Mouse (Mus musculus) c-Kit-positive CD71-positive TER-119-negative erythroid progenitor cells, embryonic 14.5 days (primary cell): ENCODE data around the gene Gpr89.
A peak's percentile ranks its signal among the peaks of the same experiment; 100 is the strongest.

Experiments used
- DNase-seq: peaks from one replicate; pipeline ENCODE4 v3.0.0-alpha.2; 2013; ENCODE audit warnings: low read depth

Gpr89 gene

DNA sequence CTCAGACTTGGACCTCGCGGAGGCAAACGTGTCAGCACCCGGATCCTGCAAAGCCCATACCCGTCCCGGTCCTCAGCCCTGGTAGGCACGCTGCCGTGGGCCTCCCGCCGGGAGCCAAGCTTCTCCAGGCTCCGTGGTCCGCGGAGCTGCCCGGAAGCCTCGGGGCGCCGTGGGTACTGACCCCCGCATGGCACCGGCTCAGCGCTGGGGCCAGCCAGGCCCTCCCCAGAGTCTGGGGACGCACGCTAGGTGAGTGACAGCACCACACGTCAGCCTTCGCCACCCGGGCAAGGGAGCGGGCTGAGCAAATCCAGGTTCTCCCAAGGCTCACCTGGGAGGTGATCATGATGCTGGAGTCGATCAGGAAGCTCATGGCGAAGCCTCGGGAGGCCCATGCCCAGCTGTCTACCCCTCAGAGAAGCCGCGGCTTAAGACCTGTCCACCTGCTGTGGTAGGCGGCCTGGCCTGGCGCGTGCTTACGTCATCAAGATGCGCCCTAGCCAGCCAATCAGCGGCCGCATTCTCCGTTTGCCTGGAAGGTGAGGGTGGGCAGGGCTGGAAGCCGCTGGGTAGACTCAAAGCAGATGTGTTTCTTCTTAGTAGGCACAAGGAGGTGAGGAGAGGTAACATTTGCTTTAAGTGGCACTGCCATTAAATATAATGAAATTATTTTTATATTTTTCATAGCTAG is at the start of gene Gpr89:
TSS of gene Gpr89 (minus strand) at position 496 of the 691 bp plus-strand sequence.
- DNase-seq: peak; percentile 91

DNA sequence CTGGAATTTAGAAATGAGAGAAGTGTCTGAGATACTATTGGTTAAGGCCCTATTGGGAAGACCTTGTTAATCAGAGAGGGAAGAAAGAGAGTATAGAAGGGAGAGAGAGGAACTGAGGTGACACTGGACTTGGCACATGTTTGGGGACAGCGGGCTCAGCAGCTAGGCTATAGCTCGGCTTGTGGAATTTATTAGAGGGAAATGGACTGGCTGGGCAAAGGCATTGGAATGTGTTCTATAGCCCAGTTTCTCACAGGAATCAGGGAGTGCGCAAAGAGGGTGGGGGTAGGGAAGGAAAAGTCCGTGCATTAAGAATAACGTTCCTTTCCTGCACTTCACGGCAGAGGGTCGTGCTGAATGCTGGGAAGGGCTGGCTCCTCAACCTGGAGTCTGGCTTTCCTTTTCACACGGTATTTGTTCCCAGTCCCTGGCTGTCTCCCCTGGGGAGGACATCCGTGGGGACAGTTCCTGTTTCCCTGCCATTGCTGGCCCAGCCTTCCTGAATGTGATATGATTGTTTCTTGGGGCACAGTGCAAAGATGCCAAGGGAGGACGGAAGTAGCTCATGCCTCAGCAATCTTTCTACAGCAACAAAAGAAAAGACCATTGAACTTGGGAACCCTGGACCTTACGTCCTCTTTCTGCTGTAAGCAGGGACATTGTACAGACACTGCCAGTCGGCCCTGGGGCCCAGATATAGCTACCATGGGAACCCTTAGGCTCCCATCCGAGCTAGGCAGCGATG is 48.5 kb upstream of the Gpr89 start:
- DNase-seq: no peak

DNA sequence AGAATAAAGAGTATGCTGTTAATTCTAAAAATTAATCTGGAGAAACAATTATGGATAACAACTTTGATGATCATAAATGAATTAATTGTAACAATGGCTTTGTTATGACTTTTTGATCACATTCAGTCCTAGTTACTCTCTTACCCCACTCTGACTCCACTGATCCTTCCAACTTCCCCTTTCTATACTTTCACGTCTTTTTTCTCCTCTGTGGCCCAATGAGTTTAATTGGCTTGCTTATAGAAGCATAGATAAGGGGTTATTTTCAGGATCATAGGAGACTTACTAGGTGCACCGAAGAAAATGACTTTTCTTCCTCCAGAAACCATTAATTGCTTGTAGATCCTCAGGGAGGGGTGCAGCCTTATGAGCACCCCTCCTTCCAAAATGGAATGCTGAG is 37.6 kb upstream of the Gpr89 start:
- DNase-seq: no peak

DNA sequence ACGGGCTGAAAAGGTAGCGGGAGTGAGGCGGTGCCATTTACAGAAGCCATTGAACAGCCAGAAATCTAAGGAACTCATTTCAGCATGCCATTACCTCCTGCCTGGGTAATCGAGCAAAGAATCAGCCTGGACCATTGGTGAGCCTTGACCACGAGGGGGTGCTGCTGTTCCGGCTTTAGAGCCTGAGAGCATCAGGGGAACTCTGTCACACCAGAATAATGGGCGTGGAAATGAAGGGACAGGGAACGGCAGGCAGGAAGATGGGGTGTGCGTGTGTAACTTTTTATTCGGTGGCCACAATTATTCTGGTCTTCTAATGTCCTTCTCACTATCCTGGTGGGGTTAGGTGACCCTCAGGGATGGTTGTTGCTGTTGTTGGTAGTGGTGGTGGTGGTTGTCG is 33.6 kb upstream of the Gpr89 start:
- DNase-seq: peak; percentile 52

DNA sequence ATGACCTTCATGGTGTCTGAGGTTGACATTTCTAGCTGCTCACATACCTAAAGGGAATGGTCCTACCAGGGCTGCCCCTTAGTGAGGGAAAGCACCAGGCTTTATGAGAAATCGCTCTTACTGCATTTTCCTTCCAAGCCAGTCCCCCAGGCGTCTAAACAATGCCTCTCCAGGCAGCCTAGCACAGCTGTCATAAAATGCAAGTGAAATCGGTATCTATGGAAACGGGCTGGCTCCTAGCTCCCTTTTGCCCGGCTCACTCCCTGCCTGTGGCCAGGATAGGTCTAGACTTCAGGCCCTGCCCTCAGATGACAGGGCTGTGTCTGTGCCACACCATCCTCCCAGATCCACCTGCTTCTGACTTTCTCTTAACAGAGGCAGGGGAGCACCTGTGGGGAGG is 32.5 kb upstream of the Gpr89 start:
- DNase-seq: no peak

DNA sequence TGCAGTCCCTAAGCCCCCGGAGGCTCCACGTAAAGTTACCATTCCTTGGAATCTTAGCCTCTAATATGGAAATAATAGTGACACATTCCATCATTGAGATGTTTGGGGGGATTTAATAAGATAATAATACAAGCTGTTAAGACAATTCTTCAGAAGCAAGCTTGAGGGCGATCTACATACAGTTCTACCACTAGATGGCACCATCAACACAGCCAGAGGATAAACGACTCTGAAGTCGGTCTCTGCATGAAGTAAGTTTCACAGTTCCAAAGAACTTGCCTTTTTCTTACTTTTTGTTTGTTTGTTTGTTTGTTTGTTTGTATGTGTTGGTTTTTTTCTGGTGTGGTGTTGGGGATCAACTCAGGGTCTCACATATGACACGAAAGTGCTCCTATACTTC is 31.1 kb upstream of the Gpr89 start:
- DNase-seq: peak; percentile 32

DNA sequence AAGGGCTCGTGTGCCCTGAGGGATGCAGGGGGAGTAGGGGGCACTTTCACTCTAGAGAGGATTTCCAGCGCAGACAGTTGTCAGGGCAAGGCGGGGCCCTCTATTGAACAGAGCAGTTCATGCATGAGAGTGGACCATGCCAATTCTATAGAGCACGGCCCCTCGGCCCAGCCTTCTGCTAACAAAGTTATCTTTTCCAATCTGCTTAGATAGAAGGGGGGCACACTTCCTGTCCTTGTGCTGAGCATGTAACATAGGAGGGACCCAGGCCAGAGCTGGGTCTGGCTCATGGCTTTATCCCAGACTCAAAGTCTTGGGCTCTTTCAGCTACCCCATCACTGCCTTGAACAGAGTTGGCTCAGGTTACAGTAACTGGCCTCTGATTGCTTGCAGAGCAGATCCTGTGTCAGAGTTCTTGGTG is 26.1 kb upstream of the Gpr89 start:
- no peak for DNase-seq

DNA sequence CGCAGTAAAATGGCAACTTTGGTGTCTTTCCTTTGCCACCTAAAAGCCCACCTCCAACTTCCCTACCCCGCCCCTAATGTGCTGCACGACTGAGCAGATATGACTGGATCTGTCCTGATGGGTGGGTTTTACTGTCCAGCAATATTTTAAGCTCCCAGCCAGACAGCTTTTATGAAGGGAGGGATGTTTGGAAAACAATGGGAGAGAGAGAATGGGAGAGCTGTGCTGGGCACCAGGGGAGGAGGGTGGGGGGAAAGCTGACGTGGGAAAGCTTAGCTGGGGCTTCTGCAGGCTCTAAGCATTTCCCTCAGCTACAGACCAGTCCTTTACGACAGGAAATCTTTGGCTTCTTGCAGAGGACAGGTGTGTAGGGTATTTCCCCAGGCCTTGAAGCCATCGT is 20.8 kb upstream of the Gpr89 start, which contains the start of gene Gja8:
TSS of gene Gja8 (minus strand) at position 101 of the 400 bp plus-strand sequence.
- no peak for DNase-seq

DNA sequence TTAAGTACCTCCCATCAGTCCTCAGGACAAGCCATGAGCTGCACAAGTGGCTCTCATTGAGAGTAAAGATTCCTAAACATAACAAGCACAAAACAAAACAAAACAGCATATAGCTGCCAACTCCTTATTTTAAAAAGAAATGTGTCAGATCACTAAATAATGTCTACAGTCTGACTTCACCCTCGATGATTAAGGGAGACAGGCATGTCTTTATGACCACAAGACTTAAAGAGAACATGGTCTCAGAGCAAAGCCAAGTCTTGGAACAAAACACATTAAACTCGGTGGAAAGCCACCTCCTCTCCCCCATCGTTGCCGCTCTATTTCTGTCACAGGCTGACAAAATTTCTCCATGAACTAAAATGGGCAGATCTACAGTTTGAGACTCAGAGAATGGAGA is 19.5 kb upstream of the Gpr89 start:
- DNase-seq: no peak

DNA sequence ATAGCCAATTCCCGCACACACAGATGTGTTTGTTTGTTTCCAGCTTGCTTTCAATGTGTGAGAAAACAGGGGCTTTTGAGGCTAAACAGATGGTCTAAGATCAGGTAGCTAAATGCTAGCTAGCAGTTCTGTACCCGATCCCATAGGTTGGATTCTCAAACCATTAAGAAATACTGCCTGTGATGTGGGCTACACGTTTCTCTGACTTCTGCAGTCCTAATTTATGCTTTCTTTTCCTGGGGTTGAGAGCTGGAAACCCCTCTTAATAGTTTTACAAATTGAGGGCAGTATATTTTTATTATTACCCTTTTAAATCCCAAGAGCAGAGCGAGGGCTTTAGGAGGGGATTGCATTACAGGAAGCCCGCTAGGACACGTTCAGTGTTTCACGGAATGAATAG is 15.8 kb upstream of the Gpr89 start:
- DNase-seq: no peak

DNA sequence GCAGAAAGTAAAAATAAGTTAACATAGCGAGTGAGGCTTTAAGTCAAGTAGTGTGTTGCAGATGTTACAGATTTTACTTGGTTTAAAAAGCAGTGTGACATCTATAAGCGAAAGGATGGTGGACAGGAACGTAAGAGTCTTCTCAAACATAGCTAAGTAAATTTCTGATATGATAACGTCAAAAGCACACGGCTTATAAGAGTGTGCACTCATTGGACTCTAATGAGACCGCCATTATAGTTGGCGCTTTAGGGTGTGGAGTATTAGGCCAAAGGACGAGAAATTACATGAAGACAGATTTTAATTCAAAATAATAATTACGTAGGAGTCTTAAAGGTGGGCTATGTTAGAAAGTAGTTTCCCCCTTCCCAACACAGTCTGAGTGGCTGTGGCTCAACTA is 446 bp upstream of the Gpr89 start:
- DNase-seq: no peak

DNA sequence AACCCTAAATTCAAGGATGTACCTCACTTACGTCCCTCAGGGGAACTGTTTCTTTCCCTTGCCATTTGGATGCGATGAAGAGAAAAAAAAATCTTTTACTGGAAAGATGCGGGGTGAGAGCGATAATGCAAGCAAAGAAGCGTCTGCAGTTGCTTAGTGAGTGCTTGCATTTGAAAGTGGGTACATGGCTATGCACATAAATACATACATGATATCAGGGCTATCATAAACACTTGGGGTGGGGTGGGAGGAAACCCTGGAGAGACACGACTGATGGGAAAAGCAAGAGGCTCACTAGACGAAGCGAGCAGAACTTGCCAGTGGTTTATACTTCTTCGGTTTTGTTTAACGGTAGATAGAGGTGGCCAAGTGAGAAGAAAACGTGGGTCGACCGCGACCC is 753 bp downstream of the Gpr89 start, which contains the start of gene Gja5:
TSS of gene Gja5 (plus strand) at position 301 of the 400 bp plus-strand sequence.
- peak; percentile 19 for DNase-seq

DNA sequence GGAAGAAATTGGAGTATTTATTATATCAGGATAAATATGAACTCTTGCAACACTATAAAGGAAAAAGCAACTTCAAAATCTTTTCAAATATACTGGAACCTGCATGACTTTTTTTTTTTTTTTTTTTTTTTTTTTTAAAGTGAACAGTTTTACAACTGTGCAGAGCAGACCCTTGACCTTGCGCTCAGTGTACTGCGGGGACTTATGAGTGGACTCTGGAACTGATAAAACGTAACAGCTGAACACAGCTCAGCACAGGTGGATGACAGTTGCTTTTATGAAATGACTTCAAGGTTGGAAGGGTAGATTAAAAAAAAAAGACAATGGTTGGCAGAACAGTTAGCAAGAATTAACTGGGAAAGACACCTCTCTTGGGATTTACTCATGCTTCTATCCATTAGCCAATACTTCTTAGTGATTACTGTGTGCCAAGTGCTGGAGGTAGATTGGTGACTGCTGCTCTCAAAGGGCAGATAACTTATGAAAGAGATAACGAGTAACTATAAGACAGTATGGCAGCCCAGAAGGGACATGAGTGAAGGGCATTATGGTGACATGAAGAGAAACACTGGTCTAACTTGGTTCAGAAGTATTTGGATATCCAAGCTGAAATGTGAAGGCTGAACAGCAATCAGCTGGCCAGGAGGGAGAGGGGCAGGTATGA is 2.7 kb downstream of the Gpr89 start:
- peak; percentile 11 for DNase-seq

DNA sequence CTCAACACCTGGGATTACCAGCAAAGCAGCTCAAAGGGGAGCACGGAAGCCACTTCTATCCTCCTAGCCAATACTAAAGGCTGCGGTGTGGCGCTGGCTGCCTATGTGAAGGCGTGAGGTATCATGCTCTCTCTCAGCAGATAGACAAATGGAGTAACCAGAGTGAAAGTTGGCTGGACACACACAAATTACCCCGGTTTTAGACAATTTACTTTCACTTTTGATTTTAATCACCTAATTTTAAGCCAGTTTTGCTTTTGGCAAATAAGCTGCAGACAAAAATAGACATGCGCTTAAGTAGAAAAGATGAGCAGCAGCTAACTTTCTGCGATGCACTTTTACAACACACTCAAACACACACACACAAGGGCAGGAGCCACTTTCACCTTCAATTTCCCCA is 21.5 kb downstream of the Gpr89 start:
- DNase-seq: no peak

DNA sequence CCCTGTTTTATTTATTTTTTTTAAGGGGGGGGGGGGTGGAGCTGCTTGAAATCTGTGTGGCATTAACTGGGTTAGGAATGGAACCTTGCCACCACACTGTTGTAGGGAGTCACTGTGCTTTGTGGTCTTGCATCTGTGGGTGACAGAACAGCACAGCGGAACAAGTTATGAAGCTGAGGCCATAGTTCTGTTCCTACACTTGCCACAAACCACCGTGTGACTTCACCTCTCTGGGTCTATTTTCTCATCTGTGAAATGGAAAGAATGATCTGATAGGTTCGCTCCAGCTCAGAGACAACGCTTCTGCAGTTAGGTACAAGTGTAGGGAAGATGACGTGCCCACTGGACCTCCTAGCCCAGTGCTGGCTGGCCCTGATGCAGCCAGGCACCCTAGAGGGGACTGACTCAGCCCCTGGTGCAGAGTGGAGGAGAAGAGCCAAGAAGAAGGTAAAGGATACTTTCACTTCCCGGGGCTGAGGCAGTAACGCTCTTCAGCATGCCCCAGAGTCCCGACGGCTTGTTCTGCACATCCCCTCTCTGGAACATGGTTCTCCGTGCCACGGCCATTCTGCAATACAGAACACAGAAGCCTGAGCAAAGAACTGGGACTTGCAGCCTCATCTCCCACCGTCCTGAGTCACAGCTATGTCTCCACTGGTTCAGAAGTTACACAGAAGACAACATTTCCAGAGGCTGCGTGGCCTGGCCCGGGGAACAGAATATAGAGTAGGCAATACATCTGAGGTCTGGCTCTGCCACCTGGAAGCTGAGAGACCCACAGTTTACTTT is 22.9 kb downstream of the Gpr89 start:
- DNase-seq: no peak

DNA sequence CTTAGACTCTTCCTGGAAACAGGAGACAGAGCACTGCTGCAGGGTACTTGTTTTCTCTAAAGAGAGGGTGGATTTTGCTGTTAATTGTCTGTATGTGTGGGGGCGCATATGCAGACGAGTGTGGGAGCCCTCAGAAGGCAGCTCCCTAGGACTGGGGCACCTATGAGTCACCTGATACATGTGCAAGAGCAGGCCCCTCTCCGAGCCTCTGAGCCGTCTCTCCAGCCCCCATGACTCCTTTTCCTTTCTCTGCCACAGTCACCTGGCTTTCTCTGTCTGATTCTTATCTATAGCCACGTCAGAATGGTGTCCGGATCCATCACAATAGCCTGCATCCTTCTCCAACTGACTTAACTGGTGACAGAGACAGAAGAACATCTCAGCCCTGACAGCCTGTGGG is 23.6 kb downstream of the Gpr89 start:
- no peak for DNase-seq

DNA sequence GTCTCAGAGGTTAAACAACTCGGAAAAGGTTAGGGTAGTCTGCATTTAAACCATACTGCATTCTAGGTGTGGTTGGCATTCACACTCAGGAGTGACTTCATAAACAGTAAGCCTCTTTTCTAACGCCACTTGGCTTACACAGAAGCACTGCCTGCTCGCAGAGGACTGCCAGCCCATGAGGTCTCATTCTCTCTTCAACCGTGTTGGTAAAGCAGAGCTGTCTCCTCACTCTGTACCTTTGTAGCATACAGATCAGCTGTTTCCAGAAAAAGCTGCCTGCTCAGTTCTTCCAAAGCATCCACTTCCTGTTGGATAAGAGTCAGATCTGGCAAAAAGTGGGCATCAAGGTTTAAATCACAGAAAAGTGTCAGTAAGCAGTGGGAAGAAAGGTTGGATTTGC is 24.8 kb downstream of the Gpr89 start:
- no peak for DNase-seq

DNA sequence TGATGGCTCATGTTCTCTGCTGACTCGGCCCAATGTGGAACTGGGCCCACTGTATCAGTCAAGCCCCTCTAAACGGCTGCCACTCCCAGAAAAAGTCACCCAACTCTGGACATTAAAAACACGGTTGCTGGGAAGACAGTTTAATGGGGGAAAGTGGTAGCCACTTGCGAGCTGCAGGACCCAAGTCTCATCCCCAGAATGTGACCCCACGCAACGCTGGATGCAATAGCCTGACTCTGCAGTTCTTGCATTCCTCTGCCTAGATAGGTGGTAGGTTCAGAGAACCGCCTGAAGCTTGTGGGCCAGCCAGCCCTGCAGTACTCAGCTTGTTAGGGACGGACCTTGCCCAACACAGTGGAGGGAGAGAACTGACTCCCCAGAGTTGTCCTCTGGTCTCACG is 25.6 kb downstream of the Gpr89 start:
- no peak for DNase-seq

DNA sequence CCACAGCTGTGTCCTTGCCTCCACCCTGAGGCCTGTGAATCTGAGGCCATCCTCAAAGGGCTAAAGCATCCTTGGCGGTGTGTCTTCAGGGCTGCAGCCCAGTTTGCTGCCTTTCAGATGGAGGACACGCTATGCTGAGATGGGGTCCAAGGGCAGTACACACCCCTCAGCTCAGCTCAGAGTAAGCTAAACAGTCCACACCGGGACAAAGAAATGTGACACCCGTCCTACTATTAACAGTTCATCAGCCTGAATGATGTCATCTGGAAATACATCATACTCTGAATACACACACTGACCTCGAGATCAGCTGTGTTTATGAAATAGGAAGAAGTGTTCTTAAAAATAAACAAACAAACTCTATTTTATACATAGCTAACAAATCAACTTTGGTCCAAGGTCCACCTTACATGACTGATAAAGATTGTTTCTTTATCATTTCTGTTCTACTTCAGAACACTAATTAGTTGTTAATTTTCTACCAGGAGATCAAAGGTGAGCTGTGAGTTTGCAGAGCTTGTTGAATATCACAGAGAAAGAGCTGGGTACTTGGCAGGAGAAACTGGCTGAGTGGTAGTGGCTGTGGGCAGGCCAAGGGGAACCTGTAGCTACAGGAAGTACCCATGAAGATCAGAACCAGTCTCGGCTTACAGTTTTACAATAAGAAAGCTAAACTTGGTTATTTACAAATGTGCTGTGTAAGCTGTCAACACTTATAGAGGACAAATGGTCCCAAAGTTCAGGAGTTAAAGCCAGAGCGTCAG is 30.2 kb downstream of the Gpr89 start:
- DNase-seq: no peak

DNA sequence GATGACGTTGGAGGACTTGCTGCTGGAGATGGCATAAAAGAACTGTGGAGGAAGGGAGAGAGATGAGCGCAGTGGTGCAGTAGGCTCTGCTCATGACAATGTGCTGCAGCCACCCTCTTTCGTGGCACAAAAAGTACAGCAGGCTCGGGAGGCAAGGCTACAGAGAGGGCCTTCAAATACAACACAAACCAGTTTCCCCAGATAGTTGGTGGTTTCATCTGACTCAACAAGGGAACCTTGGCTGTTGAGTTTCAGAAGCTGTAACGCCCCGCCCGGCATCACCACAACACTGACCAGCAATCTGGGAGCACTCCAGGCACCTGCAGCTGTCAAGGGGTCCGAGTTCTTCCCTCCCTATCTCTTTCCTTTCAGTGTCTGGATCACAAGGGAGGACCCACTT is 32.6 kb downstream of the Gpr89 start:
- DNase-seq: no peak

DNA sequence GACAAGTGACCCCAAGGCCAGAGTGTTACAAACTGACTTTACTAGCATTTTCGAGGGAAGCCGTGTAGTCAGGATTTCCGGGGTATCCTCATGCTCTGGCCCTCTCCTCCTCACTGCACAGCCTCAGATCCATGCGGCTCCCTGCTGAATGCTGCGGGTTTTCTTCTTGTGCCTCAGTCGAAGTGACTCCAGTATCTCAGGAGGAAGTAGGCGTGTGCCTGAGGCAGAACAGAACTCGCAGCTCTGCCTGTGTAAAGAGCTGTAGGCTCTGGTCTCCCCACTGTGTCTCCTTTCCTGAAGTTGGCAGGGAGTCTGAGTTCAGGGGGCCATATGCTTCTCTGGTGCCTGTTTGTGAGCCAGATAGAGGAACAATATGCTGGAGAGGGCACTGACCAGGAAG is 34.1 kb downstream of the Gpr89 start:
- no peak for DNase-seq

DNA sequence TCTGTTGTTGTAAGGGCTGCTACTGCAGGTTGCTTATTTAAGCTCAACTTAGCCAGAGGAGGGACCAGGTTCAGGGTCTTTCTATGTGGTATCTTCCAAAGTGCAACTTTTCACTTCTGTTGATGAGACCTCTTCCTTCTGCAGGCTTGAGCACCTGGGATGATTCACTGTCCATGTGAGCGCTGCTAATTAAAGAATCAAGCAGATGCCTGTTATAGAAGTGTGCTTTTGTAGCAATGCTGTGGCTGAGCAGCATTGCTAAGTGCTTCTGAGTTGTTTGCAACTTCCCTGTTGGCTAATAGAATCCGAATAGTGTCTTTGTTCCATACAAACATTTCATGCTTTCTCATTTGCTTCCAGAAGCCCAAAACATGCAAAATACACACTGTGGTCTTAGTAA is 34.9 kb downstream of the Gpr89 start:
- DNase-seq: no peak
